Mouse (Mus musculus): ENCODE data around the gene Gbf1. TPM values are rescaled to one million over a fixed set of nuclear protein-coding genes. Genes with fewer than 3 reads are reported as not detected.

Gene Gbf1
- total RNA-seq (2014; rRNA removed), result 25.0 and 25.7 TPM in 2 replicates
- polyA plus RNA-seq (2012; rRNA removed), result 49.3 and 58.1 TPM in 2 replicates

DNA sequence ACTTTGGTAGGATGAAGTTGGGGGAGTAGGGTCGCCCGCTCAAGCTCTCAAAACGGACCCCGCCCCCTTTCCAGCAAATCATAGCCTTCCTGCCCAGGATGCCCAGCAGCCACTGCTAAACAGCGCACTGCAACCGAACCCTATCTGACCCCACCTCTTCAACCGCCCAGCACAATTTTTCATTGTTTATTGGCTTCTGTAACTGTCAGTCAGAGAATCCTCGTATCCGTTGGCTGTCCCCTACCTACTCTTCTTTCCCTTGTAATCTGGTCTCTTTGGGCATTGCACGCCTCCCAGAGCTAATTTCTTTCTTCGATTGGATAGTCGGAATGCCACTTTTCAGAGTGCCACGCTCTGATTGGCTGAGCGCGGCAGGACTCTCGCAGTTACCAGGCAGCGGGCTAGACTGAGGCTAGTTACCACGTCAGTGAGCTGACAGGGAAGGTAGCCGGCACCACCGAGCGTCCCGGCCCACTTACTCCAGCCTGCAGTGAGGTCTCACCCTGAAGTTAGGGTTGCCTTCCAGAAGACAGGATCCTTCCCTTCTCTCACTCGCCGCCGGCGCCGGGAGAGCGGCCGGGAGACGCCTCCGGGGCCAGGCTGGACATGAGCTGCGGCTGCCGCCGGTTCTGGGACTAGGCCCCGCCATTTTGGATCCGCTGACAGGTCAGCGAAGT is at the start of gene Gbf1:
Gene Gbf1 (plus strand): TSS at position 383 of the 677 bp plus-strand sequence.
- TF ChIP-seq POLR2A (IDR thresholded peaks at IDR 0.05; ENCODE audit: extremely low read depth, insufficient read depth, low read length) (peak; percentile 89), CTCF (IDR thresholded peaks at IDR 0.05; ENCODE audit: low read depth, low read length) (no peak)
- peak within 1 kb of the TSS; percentile 53 for H3K27ac ChIP-seq (replicated peaks; ENCODE audit: insufficient read depth, low read depth, low read length)

DNA sequence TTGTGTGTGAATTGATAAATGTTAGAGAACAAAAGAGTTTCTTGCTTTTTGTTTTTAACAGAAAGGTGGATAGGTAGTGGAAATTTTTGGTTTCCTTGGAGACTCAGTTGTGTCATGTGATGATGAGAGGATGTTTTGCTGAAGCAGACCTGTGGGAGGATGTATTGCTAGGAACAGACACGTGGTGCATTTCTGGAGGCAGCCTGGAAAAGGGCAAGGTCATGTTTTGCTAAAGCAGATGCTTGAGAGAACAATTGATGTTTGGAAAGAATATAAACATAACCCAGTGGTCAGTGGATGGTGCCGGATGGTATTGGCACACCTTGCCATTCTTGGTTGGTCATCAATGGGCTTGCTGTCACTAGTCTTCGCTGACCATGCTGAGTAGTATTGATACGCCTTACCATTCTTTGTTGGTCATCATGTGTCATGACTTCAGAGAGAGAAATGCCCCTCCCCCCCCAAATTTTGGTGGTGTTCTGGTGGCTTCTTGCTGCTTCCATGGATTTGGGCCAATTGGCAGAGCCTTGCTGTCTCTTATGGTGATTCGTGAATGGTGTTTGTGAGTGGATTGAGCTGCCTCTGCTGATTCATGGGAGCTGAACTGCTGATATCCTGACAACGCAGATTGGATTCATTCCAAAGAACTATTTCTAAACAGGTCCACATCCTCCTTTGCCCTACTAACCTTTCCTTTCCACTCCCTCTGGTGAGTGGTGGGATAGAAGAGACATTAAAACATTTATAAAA is 48.7 kb upstream of the Gbf1 start:
- TF ChIP-seq POLR2A (IDR thresholded peaks at IDR 0.05; ENCODE audit: extremely low read depth, insufficient read depth, low read length) (no peak), CTCF (IDR thresholded peaks at IDR 0.05; ENCODE audit: low read depth, low read length) (no peak)
- peak; percentile 77 for DNase-seq (ENCODE audit: extremely low read depth, low read depth, low spot score)
- no peaks in the 10 kb centered on the region for H3K36me3 ChIP-seq (ENCODE audit: control insufficient read depth, insufficient read depth, low read length)
- no peaks in the 10 kb centered on the region for H3K27me3 ChIP-seq (ENCODE audit: control insufficient read depth, insufficient read depth, low read length)
- no peak overlapping the region for H3K27ac ChIP-seq (replicated peaks; ENCODE audit: insufficient read depth, low read depth, low read length)
- H3K4me1 ChIP-seq (ENCODE audit: control insufficient read depth, insufficient read depth, low read length), result peaks cover 4% of the 10 kb centered on the region; the same call in 1 of the 2 replicates
- no peak overlapping the region for H3K4me3 ChIP-seq (ENCODE audit: insufficient read depth, low read depth, low read length)
- H3K79me2 ChIP-seq (ENCODE audit: control insufficient read depth, insufficient read depth, low read length), result no peaks in the 10 kb centered on the region
- 25% methylated on average over 6 of the region's 6 CpGs for WGBS
- H3K9ac ChIP-seq (ENCODE audit: low read depth, low read length), result no peak overlapping the region

More for the DNA sequence above, at the start of gene Gbf1:
- DNase-seq (ENCODE audit: extremely low read depth, low read depth, low spot score), result peak; percentile 99
- H3K36me3 ChIP-seq (ENCODE audit: control insufficient read depth, insufficient read depth, low read length), result no peaks in the 10 kb centered on the region
- under 1% methylated on average over 33 of the region's 37 CpGs for WGBS
- H3K27me3 ChIP-seq (ENCODE audit: control insufficient read depth, insufficient read depth, low read length), result peaks cover 3% of the 10 kb centered on the region; the same call in 1 of the 2 replicates
- peaks cover 24% of the 10 kb centered on the region for H3K4me1 ChIP-seq (ENCODE audit: control insufficient read depth, insufficient read depth, low read length)
- H3K4me3 ChIP-seq (ENCODE audit: insufficient read depth, low read depth, low read length), result peak within 1 kb of the TSS; percentile 72
- H3K9ac ChIP-seq (ENCODE audit: low read depth, low read length), result peak within 1 kb of the TSS; percentile 78
- H3K79me2 ChIP-seq (ENCODE audit: control insufficient read depth, insufficient read depth, low read length), result peaks cover 24% of the 10 kb centered on the region

DNA sequence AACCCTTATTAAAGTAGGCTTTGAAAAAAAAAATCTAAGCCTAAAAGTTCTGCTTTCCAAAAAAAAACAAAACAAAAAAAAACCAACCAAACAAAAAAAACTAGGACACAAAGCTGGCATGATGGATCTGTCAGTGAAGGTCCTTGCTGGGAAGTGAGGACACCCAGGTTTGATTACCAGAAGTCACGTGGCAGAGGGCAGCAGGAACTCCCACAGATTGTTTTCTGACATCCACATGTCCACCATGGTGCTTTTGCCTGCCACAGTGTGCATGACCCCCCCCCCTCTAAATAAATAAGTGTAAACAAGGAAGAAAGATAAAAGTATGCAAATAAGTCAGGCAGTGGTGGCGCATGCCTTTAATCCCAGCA is 48.1 kb upstream of the Gbf1 start:
- TF ChIP-seq POLR2A (IDR thresholded peaks at IDR 0.05; ENCODE audit: extremely low read depth, insufficient read depth, low read length) (no peak), CTCF (IDR thresholded peaks at IDR 0.05; ENCODE audit: low read depth, low read length) (no peak)
- no peak overlapping the region; the same call in 1 of the 2 replicates for H3K27ac ChIP-seq (replicated peaks; ENCODE audit: insufficient read depth, low read depth, low read length)
- H3K9ac ChIP-seq (ENCODE audit: low read depth, low read length), result no peak overlapping the region
- no peaks in the 10 kb centered on the region for H3K36me3 ChIP-seq (ENCODE audit: control insufficient read depth, insufficient read depth, low read length)
- H3K4me1 ChIP-seq (ENCODE audit: control insufficient read depth, insufficient read depth, low read length), result peaks cover 2% of the 10 kb centered on the region; the same call in 1 of the 2 replicates
- no peaks in the 10 kb centered on the region for H3K27me3 ChIP-seq (ENCODE audit: control insufficient read depth, insufficient read depth, low read length)
- H3K4me3 ChIP-seq (ENCODE audit: insufficient read depth, low read depth, low read length), result no peak overlapping the region
- H3K79me2 ChIP-seq (ENCODE audit: control insufficient read depth, insufficient read depth, low read length), result no peaks in the 10 kb centered on the region
- WGBS, result 38% methylated on average over 2 of the region's 2 CpGs
- peak; percentile 60 for DNase-seq (ENCODE audit: extremely low read depth, low read depth, low spot score)

DNA sequence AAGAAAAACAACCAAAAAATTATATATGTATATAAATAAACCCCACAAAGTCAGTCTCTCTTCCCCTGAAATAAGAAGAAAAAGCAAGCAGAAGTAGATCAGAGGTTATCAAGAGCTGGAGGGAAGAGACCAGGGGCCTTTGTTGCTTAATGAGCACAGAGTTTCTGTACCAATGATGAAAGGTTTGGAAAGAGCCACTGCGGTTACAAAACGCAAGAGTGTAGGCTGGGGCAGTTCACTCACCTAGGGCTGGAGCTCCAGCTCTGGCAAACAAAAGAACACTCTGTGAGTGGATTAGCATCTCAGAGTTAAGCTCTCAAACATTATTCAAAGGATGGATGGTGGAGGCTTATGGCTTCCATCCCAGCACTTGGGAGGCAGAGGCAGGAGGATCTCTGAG is 42.1 kb upstream of the Gbf1 start:
- H3K9ac ChIP-seq (ENCODE audit: low read depth, low read length), result no peak overlapping the region
- 12% methylated on average over 2 of the region's 2 CpGs for WGBS
- peak; percentile 96 for DNase-seq (ENCODE audit: extremely low read depth, low read depth, low spot score)
- TF ChIP-seq CTCF (IDR thresholded peaks at IDR 0.05; ENCODE audit: low read depth, low read length) (no peak), POLR2A (IDR thresholded peaks at IDR 0.05; ENCODE audit: extremely low read depth, insufficient read depth, low read length) (no peak)
- no peaks in the 10 kb centered on the region for H3K36me3 ChIP-seq (ENCODE audit: control insufficient read depth, insufficient read depth, low read length)
- peak overlapping the region; percentile 53 for H3K27ac ChIP-seq (replicated peaks; ENCODE audit: insufficient read depth, low read depth, low read length)
- peaks cover 7% of the 10 kb centered on the region; the same call in 1 of the 2 replicates for H3K4me1 ChIP-seq (ENCODE audit: control insufficient read depth, insufficient read depth, low read length)
- H3K27me3 ChIP-seq (ENCODE audit: control insufficient read depth, insufficient read depth, low read length), result no peaks in the 10 kb centered on the region
- H3K4me3 ChIP-seq (ENCODE audit: insufficient read depth, low read depth, low read length), result no peak overlapping the region
- no peaks in the 10 kb centered on the region for H3K79me2 ChIP-seq (ENCODE audit: control insufficient read depth, insufficient read depth, low read length)

DNA sequence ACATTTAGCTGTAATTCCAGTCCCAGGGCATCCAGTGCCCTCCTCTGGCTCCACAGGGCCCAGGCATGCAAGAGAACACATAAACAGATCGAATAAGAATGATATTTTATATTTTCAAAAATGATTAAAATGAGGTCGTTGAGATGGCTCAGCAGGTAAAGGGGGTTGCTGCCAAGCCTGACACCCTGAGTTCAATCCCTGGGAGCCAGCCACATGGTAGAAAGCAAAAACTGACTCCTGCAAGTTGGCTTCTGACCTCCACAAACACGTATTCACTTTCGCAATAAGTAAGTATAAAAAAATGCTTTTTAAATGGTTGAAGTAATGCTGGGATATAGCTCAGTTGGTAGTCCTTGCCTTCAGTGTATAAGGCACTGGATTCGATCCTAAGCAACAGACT is 41.5 kb upstream of the Gbf1 start:
- 47% methylated on average over 5 of the region's 5 CpGs for WGBS
- H3K4me3 ChIP-seq (ENCODE audit: insufficient read depth, low read depth, low read length), result no peak overlapping the region
- no peak overlapping the region for H3K9ac ChIP-seq (ENCODE audit: low read depth, low read length)
- no peak for TF ChIP-seq CTCF (IDR thresholded peaks at IDR 0.05; ENCODE audit: low read depth, low read length)
- TF ChIP-seq POLR2A (IDR thresholded peaks at IDR 0.05; ENCODE audit: extremely low read depth, insufficient read depth, low read length), result no peak
- no peaks in the 10 kb centered on the region for H3K79me2 ChIP-seq (ENCODE audit: control insufficient read depth, insufficient read depth, low read length)
- H3K27ac ChIP-seq (replicated peaks; ENCODE audit: insufficient read depth, low read depth, low read length), result peak overlapping the region; percentile 53
- H3K36me3 ChIP-seq (ENCODE audit: control insufficient read depth, insufficient read depth, low read length), result no peaks in the 10 kb centered on the region
- H3K27me3 ChIP-seq (ENCODE audit: control insufficient read depth, insufficient read depth, low read length), result no peaks in the 10 kb centered on the region
- peaks cover 7% of the 10 kb centered on the region; the same call in 1 of the 2 replicates for H3K4me1 ChIP-seq (ENCODE audit: control insufficient read depth, insufficient read depth, low read length)
- DNase-seq (ENCODE audit: extremely low read depth, low read depth, low spot score), result peak; percentile 82

Data from liver, adult 2 months (tissue).